Mouse (Mus musculus) intestine, embryonic 15.5 days (tissue): ENCODE measurements at regions not wholly inside any gene's neighbourhood (a gene's known extent, or its start where the extent isn't known, plus 50 kb on each side); places are given as distances from the start of the nearest gene placed in this dataset.

Experiments used
- ATAC-seq: fragments of 200-750 bp; cut with Nextera tagmentation; 2 replicates; pipeline ENCODE4 v1.8.0; 2017; ENCODE audit warnings: moderate TSS enrichment, moderate library complexity
- H3K27ac ChIP-seq: fragments of 300-500 bp; sonication (generic); 2 replicates; pipeline ENCODE4 v1.5.1; 2015; ENCODE audit warnings: mild to moderate bottlenecking, inconsistent platforms
- H3K27me3 ChIP-seq: fragments of 300-500 bp; sonication (generic); replicated peaks from 2 replicates; pipeline ENCODE4 v1.6.1; 2015; ENCODE audit warnings: inconsistent platforms
- H3K36me3 ChIP-seq: fragments of 300-500 bp; sonication (generic); 2 replicates; pipeline ENCODE4 v1.6.1; 2015; ENCODE audit warnings: inconsistent platforms
- H3K4me1 ChIP-seq: fragments of 300-500 bp; sonication (generic); replicated peaks from 2 replicates; pipeline ENCODE4 v1.6.1; 2015; ENCODE audit warnings: inconsistent platforms
- H3K4me2 ChIP-seq: fragments of 300-500 bp; sonication (generic); replicated peaks from 2 replicates; pipeline ENCODE4 v1.6.1; 2015; ENCODE audit warnings: mild to moderate bottlenecking, inconsistent platforms
- H3K4me3 ChIP-seq: fragments of 300-500 bp; sonication (generic); replicated peaks from 2 replicates; pipeline ENCODE4 v1.5.1; 2015; ENCODE audit warnings: inconsistent platforms
- H3K9ac ChIP-seq: fragments of 300-500 bp; sonication (generic); 2 replicates; pipeline ENCODE4 v1.6.1; 2015; ENCODE audit warnings: inconsistent platforms
- H3K9me3 ChIP-seq: fragments of 300-500 bp; sonication (generic); 2 replicates; pipeline ENCODE4 v1.6.1; 2016; ENCODE audit warnings: inconsistent platforms
- WGBS: fragments of 180-500 bp; shearing (Covaris S2); methylation state at CpG from one replicate; pipeline ENCODE4 v1.1.7; 2015; 5-methylcytosine and 5-hydroxymethylcytosine counted together

DNA sequence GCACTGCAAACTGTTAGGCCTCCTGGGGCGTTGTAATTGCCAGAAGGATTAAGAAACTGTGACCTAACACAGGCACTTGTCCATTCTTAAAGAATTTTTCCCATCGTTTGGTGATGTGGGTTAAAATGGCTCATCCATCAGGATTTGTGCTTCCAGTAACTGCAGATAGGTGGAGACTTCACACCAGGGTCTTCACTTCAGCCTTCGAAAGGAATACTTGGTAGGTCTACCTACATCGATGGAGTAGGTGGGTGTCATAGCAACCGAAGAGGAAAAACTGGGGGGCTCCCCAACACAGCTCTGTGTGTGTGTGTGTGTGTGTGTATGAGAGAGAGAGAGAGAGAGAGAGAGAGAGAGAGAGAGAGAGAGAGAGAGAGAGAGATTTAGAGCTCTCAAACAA is 126.3 kb upstream of the Zfp706 start:
- 0 out of 2 replicates have a peak, but pooled peaks cover 4% of the 10 kb centered on the region for H3K4me1 ChIP-seq
- H3K27ac ChIP-seq, result no peak overlapping the region
- no peak overlapping the region for H3K4me3 ChIP-seq
- H3K36me3 ChIP-seq, result no peaks in the 10 kb centered on the region
- no peak for ATAC-seq
- no peak overlapping the region for H3K4me2 ChIP-seq
- no peak overlapping the region for H3K9ac ChIP-seq
- WGBS, result 46% methylated on average over 5 of the region's 5 CpGs
- no peaks in the 10 kb centered on the region for H3K9me3 ChIP-seq
- no peaks in the 10 kb centered on the region for H3K27me3 ChIP-seq

DNA sequence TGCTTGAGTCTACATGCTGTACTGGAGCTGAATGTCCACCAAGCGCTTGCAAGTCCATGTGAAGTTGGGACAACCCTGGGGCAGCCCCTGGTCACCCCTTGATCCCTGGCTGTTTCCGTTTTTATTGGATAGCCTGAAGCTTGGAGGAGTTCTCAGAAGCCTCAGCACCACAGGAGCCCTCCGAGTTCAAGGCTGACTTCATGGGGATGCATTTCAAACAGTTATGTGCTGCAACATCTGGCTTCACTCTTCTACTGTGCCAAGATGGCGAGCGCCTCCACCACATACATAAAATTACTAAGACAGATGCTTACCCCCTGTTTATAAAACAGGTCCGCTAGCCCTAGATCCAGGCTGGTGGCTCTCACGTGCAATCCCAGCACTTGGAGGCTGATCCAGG is 120.1 kb upstream of the Zfp706 start:
- Histone ChIP-seq H3K36me3 (no peaks in the 10 kb centered on the region), H3K4me3 (no peak overlapping the region), H3K9me3 (no peaks in the 10 kb centered on the region), H3K27me3 (no peaks in the 10 kb centered on the region), H3K27ac (no peak overlapping the region), H3K9ac (no peak overlapping the region), H3K4me2 (no peak overlapping the region), H3K4me1 (peaks cover 4% of the 10 kb centered on the region; the same call in 1 of the 2 replicates)
- no peak for ATAC-seq
- WGBS, result 69% methylated on average over 7 of the region's 7 CpGs

DNA sequence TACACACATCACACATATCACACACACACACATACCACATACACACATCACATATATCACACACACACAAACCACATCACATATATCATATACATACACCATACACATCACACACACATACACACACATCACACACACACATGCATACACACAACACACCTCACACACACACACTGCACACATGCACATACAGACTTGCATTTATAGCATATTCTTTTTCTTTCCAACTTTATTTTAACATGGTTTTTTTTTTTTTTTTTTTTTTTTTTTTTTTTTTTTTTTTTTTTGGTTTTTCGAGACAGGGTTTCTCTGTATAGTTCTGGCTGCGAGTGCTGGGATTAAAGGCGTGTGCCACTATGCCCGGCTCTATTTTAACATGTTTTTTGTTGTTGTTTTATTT is 119.6 kb upstream of the Zfp706 start:
- ATAC-seq, result no peak
- WGBS, result 89% methylated on average over 4 of the region's 4 CpGs
- Histone ChIP-seq H3K9ac (no peak overlapping the region), H3K36me3 (no peaks in the 10 kb centered on the region), H3K4me2 (no peak overlapping the region), H3K27me3 (no peaks in the 10 kb centered on the region), H3K4me1 (peaks cover 4% of the 10 kb centered on the region; the same call in 1 of the 2 replicates), H3K27ac (no peak overlapping the region), H3K9me3 (no peaks in the 10 kb centered on the region), H3K4me3 (no peak overlapping the region)

DNA sequence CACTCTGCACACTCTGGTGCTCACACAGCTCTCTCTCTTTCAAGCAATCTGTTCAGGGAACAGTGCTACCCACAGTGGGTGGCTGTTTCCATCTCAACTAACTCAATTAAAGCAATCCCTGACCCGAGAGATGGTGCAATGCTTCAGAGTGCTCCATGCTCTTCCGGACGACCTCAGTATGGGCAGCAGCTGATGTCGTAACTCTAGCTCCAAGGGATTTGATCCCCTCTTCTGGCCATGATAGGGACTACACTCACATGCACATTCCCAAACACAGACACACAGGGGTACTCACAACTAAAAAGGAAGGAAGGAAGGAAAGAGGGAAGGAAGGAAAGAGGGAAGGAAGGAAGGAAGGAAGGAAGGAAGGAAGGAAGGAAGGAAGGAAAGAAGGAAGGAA is 118.2 kb upstream of the Zfp706 start:
- WGBS, result 74% methylated on average over 4 of the region's 4 CpGs
- no peak for ATAC-seq
- no peak overlapping the region for H3K4me2 ChIP-seq
- H3K9me3 ChIP-seq, result no peaks in the 10 kb centered on the region
- H3K4me1 ChIP-seq, result peaks cover 4% of the 10 kb centered on the region; the same call in 1 of the 2 replicates
- H3K36me3 ChIP-seq, result no peaks in the 10 kb centered on the region
- H3K27me3 ChIP-seq, result no peaks in the 10 kb centered on the region
- H3K9ac ChIP-seq, result no peak overlapping the region
- no peak overlapping the region for H3K27ac ChIP-seq
- H3K4me3 ChIP-seq, result no peak overlapping the region

DNA sequence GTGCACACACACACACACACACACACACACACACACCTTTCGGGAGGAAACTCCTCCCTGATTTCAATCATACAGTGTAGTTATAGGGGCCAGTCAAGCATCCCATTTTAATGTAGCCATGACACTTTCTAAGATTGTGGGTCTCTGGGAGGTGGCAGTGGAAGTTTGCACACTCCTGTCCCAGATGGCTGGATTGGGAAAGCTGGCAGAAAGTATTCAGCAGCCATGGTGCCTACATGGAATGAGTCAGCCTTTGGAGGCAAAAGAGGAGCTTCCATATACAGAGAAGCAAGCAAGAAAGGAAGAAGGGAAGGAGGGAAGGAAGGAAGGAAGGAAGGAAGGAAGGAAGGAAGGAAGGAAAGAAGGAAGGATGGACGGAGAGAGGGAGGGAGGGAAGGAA is 117.4 kb upstream of the Zfp706 start:
- WGBS, result 80% methylated on average over 2 of the region's 2 CpGs
- Histone ChIP-seq H3K9ac (no peak overlapping the region), H3K4me2 (no peak overlapping the region), H3K36me3 (no peaks in the 10 kb centered on the region), H3K27me3 (no peaks in the 10 kb centered on the region), H3K4me1 (peaks cover 4% of the 10 kb centered on the region), H3K27ac (no peak overlapping the region), H3K4me3 (no peak overlapping the region), H3K9me3 (no peaks in the 10 kb centered on the region)
- no peak for ATAC-seq

DNA sequence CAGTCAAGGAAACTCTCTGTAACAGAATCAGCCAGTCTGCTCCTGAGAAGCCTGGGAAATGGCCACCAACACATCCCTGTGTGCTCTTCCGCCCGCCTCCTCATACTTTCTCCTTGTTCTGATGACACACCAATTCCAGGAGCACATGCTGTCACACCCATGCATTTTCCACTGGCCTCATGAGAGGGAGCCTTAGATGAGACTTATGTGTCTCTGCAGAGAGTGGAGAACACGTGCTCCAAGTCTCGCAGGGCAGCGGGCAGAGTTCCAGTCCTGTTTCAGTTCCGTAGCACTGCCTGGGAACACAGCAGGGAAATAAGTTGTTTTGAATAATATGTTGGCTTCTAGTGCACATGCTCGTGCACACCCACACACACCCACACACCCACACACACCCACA is 116.7 kb upstream of the Zfp706 start:
- no peaks in the 10 kb centered on the region for H3K36me3 ChIP-seq
- no peak overlapping the region for H3K9ac ChIP-seq
- ATAC-seq, result peak; percentile 44; the same call in 1 of the 2 replicates
- no peaks in the 10 kb centered on the region for H3K27me3 ChIP-seq
- 0 out of 2 replicates have a peak overlapping the region, but pooled peaks have one; percentile 12 for H3K4me2 ChIP-seq
- H3K4me1 ChIP-seq, result peaks cover 4% of the 10 kb centered on the region
- WGBS, result 66% methylated on average over 7 of the region's 7 CpGs
- no peak overlapping the region for H3K27ac ChIP-seq
- H3K9me3 ChIP-seq, result no peaks in the 10 kb centered on the region
- no peak overlapping the region for H3K4me3 ChIP-seq

DNA sequence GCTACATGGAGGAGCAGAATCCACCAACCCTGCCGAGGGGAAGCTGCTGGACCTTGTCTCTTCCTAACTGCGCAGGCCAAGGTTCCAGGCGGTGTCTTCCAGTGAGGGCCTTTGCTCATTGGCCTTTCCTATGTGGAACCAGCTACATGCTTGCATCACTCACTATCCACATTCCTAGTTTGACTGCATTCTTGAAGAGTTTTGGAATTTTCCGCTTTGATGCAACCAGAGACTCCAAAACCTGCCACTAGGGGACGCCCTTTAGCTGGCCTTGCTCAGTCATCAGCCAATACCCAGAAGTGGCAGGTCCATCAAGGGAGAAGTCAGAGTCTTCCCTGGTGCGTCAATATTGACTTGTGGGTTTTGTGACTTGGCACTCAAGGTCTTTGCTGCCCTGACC is 112.8 kb upstream of the Zfp706 start:
- H3K9ac ChIP-seq, result no peak overlapping the region
- no peaks in the 10 kb centered on the region for H3K27me3 ChIP-seq
- H3K4me3 ChIP-seq, result no peak overlapping the region
- H3K4me2 ChIP-seq, result 0 out of 2 replicates have a peak overlapping the region, but pooled peaks have one; percentile 4
- no peaks in the 10 kb centered on the region for H3K9me3 ChIP-seq
- H3K4me1 ChIP-seq, result peaks cover 4% of the 10 kb centered on the region
- peak; percentile 74 for ATAC-seq
- no peaks in the 10 kb centered on the region for H3K36me3 ChIP-seq
- H3K27ac ChIP-seq, result no peak overlapping the region
- WGBS, result 21% methylated on average over 6 of the region's 6 CpGs

DNA sequence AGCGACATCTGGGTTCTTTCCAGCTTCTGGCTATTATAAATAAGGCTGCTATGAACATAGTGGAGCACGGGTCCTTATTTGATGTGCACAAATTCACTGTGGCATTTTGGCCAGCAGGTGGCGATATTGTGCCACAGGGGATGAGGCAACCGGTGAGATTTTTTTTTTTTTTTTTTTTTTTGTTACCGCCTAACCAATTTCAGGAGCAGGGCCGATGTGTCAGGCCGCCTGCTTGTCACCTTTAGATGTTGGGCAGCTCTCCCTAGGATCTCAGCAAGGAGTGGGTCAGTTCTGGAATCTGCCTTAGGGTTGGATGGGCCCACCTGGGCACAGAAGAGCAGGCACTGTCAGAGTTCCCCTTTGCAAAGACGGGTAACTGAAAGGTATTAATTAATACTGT is 106.5 kb upstream of the Zfp706 start:
- no peaks in the 10 kb centered on the region for H3K9me3 ChIP-seq
- H3K9ac ChIP-seq, result no peak overlapping the region
- no peaks in the 10 kb centered on the region for H3K36me3 ChIP-seq
- H3K4me1 ChIP-seq, result no peaks in the 10 kb centered on the region
- 0 out of 2 replicates have a peak, but pooled peaks have one; percentile 28 for ATAC-seq
- WGBS, result 12% methylated on average over 8 of the region's 8 CpGs
- H3K4me3 ChIP-seq, result no peak overlapping the region
- no peak overlapping the region for H3K4me2 ChIP-seq
- no peak overlapping the region for H3K27ac ChIP-seq
- no peaks in the 10 kb centered on the region for H3K27me3 ChIP-seq

DNA sequence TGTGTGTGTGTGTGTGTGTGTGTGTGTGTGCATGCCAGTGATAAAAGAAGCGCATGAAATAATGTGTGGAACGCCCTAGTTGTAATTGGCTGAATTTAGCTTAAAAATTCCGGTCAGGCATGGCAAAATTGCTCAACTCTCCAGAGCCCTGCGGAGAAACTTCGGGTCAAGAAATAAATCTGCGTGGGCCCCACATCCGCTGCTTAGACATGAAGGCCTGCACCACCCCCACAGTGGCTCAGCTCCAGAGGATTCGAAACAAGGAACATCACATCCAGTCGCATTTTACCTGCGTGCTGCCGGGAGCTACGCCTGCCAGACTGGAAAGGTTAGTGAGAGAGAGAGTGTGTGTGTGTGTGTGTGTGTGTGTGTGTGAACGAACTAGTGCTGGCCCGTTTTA is 102.9 kb upstream of the Zfp706 start:
- Histone ChIP-seq H3K9me3 (no peaks in the 10 kb centered on the region), H3K36me3 (no peaks in the 10 kb centered on the region), H3K27ac (no peak overlapping the region), H3K4me1 (no peaks in the 10 kb centered on the region), H3K27me3 (no peaks in the 10 kb centered on the region), H3K9ac (no peak overlapping the region), H3K4me3 (no peak overlapping the region), H3K4me2 (no peak overlapping the region)
- no peak for ATAC-seq
- WGBS, result 90% methylated on average over 14 of the region's 14 CpGs

DNA sequence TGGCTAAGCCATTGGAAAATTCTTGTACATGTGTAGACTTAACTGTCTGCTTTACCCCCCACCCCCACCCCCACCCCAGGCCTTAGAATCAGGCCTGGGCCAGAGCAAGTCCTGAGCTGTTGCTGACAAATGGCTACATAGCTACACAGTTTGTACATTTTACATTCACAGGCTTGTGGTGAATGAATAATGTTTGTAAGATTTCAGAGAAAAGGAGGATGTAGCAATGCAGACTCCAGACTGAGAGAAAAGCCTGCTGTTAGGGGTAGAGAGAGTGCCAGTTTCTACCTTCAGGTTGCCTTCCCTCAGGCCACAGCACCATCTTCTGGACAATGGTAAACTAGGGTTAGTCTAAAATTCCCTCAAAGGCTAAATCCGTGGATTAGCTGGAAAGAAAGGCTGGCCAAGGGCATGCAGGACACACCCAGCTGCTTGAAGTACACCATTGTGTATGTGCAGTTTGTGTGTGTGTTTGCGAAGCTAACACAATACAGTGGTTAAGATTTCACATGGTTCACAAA is 94.5 kb upstream of the Zfp706 start:
- no peak overlapping the region for H3K4me2 ChIP-seq
- no peak overlapping the region for H3K9ac ChIP-seq
- no peaks in the 10 kb centered on the region for H3K27me3 ChIP-seq
- H3K27ac ChIP-seq, result no peak overlapping the region
- H3K4me1 ChIP-seq, result no peaks in the 10 kb centered on the region
- no peaks in the 10 kb centered on the region for H3K9me3 ChIP-seq
- no peak for ATAC-seq
- WGBS, result 60% methylated on average over 2 of the region's 2 CpGs
- no peaks in the 10 kb centered on the region for H3K36me3 ChIP-seq
- no peak overlapping the region for H3K4me3 ChIP-seq

DNA sequence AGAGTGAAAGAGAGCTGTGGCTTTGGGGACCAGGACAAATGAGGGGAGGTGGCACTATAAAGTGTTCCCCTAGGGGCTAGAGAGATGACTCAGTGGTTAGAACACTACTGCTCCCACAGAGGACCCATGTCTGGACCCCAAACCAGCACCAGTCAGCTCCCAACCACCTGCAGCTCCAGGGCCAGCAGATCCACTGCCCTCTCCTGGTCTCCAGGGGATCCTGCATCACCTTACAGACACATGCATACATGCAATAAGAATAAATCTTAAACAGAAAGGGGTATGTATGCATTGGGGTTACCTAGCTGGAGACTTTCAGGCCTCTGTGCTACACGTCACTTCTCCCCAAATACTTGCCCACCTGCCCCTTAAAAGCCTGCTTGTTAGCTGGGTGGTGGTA is 93.8 kb upstream of the Zfp706 start:
- Histone ChIP-seq H3K4me1 (no peaks in the 10 kb centered on the region), H3K4me3 (no peak overlapping the region), H3K36me3 (no peaks in the 10 kb centered on the region), H3K27me3 (no peaks in the 10 kb centered on the region), H3K27ac (no peak overlapping the region), H3K4me2 (no peak overlapping the region), H3K9me3 (no peaks in the 10 kb centered on the region), H3K9ac (no peak overlapping the region)
- ATAC-seq, result no peak
- 88% methylated on average over 1 of the region's 1 CpGs for WGBS

DNA sequence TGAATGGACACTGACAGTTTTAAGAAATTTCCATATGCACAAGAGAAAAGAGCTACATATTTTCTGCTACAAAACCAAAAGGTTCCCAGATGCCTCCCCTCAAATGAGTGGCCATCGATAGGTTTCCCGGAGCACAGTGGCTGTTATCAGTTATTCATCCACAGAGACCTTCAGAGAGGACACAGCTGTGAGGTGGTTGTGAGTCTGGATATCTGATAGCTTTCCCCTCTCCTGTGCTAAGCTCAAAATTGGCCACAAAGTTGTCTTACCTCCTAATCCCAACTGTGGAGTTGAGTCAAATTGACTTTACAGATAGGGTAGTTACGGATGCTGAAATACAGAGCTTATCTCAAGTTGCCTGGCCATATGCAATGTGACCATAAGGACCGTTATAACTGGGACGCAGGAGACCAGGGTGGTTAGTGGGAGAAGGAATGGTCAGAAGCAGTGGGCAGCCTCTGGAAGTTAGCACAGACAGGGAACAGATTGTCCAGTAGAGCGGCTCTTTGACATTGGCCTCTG is 93.3 kb upstream of the Zfp706 start:
- H3K27ac ChIP-seq, result no peak overlapping the region
- no peaks in the 10 kb centered on the region for H3K27me3 ChIP-seq
- no peak overlapping the region for H3K4me3 ChIP-seq
- WGBS, result 89% methylated on average over 6 of the region's 6 CpGs
- H3K4me2 ChIP-seq, result no peak overlapping the region
- no peaks in the 10 kb centered on the region for H3K9me3 ChIP-seq
- no peaks in the 10 kb centered on the region for H3K36me3 ChIP-seq
- ATAC-seq, result no peak
- H3K9ac ChIP-seq, result no peak overlapping the region
- H3K4me1 ChIP-seq, result no peaks in the 10 kb centered on the region

DNA sequence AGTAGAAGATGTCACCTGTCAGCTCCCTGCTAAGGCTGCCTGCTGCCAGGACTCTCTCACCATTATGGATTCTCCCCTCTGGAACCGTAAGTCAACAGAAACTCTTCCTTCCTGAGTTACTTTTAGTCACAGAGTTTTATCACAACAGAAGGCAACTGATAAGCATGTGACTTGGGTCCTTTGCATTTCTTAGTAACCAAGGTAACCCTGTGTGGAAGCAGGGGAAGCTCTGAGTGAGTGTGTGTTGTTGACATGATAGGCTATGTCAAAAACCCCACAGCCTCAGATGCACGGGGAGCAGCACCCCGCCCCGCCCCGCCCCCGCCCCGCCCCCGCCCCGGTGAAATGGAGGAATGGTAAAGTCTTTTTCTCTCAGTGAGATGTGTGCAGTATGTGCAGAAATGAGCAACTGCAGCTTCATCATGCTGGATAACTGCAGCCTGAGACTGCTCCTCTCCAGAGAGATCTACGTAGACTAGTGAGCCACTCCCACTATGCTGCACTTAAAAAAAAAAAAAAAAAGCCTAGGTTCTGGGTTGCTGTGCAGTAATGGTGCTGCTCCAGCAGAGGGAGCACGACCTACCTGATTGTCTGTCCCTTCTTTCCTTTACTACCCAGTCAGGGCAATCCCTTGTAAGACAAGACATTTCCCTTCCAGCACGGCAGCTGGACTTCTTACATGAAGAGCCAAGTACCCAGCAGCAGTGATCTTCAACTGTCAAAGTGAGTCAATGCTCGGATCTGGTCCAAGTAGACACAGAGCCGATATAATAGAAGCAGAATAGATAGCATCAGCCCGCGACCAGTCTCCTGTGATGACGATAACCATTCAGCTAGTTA is 92.6 kb upstream of the Zfp706 start:
- Histone ChIP-seq H3K27ac (no peak overlapping the region), H3K4me1 (no peaks in the 10 kb centered on the region), H3K9me3 (no peaks in the 10 kb centered on the region), H3K4me3 (no peak overlapping the region), H3K9ac (no peak overlapping the region), H3K36me3 (no peaks in the 10 kb centered on the region), H3K27me3 (no peaks in the 10 kb centered on the region), H3K4me2 (peak overlapping the region; percentile 42)
- ATAC-seq, result peak; percentile 78
- WGBS, result 29% methylated on average over 17 of the region's 17 CpGs
